Mouse (Mus musculus) olfactory bulb, adult 2 months (tissue): ENCODE measurements around the gene Tvp23b. TPM values are rescaled to one million over a fixed set of nuclear protein-coding genes. Genes with fewer than 3 reads are reported as not detected.

Experiments used
- H3K27ac ChIP-seq: fragments of 200-500 bp; 2 replicates; pipeline ENCODE4 v1.5.1; 2012; ENCODE audit warnings: low read depth, low read length; ENCODE audit not compliant: insufficient read depth
- H3K4me1 ChIP-seq: fragments of 200-500 bp; 2 replicates; pipeline ENCODE4 v1.6.1; 2012; ENCODE audit warnings: low read length; ENCODE audit not compliant: control insufficient read depth, insufficient read depth
- H3K4me3 ChIP-seq: fragments of 200-500 bp; 2 replicates; pipeline ENCODE4 v1.5.1; 2012; ENCODE audit warnings: mild to moderate bottlenecking, low read depth, low read length, moderate library complexity; ENCODE audit not compliant: insufficient read depth
- CTCF ChIP-seq: fragments of 200-500 bp; IDR thresholded peaks from 2 replicates; pipeline ENCODE4 v1.5.1; 2012; ENCODE audit warnings: low read depth, mild to moderate bottlenecking, low read length, moderate library complexity; ENCODE audit not compliant: insufficient read depth
- POLR2A ChIP-seq: fragments of 200-500 bp; IDR thresholded peaks from 2 replicates; pipeline ENCODE4 v1.6.1; 2012; ENCODE audit warnings: mild to moderate bottlenecking, low read depth, low read length, moderate library complexity; ENCODE audit not compliant: insufficient read depth
- WGBS: fragments of 180-500 bp; shearing (Covaris S2); methylation state at CpG from one replicate; pipeline ENCODE4 v1.1.7; 2018; 5-methylcytosine and 5-hydroxymethylcytosine counted together
- polyA plus RNA-seq: library from polyadenylated mRNA; stranded (reverse); fragments of >200 nt; gene quantifications from 2 replicates; pipeline ENCODE4 v1.2.4, GENCODE M21; 2012; ENCODE audit warnings: low replicate concordance; ENCODE audit not compliant: missing spikeins, insufficient read depth, insufficient read length

Gene Tvp23b
- polyA plus RNA-seq, 1 experiment, result not detected

DNA sequence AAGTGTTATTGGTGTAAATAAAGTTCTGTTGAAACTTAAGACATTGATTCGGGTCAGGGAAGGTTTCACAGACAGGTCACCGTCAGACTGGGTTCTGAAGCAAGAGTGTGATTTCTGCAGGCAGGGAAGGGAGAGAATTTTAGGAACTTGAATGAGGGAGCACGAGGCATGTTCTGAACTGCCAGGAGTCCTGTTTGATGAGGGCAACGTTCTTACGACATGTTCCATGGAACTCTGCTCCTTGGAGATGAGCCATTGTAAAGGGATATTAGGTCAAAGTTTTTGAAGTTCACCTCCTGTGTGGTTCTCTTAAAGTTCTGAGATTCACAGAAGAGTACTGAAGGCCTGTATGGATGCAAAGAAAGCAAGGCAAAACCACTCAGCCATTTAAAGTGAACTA lies 51.9 kb downstream of the Tvp23b start:
- 86% methylated on average over 5 of the region's 5 CpGs for WGBS
- H3K4me1 ChIP-seq, result no peaks in the 10 kb centered on the region
- no peak overlapping the region for H3K4me3 ChIP-seq
- TF ChIP-seq POLR2A, result no peak
- TF ChIP-seq CTCF, result no peak
- H3K27ac ChIP-seq, result no peak overlapping the region

DNA sequence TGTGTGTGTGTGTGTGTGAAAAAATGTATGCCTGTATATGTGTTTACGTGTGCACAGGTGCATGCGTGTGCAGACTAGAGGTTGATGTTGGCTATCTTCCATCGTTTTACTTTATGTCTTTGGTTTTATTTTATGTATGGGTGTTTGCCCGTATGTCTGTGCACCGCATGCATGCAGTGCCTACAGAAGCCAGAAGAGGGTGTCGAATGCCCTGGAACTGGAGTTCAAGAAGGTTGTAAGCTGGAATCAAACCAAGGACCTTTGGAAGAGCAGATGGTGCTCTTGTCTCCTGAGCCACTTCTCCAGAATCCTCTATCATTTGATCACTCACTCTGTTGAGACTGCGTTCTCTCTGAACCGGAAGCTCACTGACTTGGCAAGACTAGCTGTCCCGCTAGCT lies 53.8 kb downstream of the Tvp23b start:
- H3K27ac ChIP-seq, result no peak overlapping the region
- H3K4me1 ChIP-seq, result no peaks in the 10 kb centered on the region
- no peak for TF ChIP-seq CTCF
- WGBS, result 92% methylated on average over 9 of the region's 9 CpGs
- H3K4me3 ChIP-seq, result no peak overlapping the region

DNA sequence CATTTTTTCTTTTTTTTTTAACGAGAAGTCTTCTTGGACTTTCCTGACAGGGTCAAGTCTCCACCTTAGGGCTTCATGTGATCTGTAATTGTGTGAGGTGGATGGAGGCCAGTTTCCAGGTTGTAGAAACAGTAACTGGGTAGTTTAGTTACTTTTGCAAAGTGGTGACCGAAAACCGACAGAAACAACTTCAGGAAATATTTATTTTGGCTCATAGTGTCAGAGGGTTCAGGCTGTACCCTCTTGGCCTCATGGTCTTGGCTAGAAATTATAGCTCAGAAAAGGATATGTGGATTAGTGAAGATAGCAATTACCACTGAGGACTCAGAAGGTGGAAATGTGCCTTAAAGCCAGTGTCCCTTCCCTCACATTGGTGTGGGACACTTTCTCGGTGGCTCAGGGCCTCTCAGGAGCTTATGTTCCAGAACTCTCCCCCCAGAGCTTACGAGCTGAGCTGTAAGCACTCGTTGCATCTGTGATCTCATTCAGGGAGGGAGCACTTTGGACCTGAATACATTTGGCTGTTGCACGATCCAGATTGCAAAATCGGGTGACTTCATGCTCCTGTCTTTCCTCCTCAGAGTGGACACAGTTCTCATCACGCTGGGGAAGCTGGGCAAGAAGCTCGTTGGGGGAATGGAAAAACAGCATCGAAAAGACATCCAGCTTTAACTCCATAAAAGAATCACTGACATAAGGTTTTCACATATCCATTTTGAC lies 55.7 kb downstream of the Tvp23b start:
- no peak overlapping the region for H3K27ac ChIP-seq
- TF ChIP-seq POLR2A, result no peak
- TF ChIP-seq CTCF, result no peak
- H3K4me3 ChIP-seq, result no peak overlapping the region
- 84% methylated on average over 11 of the region's 11 CpGs for WGBS
- no peaks in the 10 kb centered on the region for H3K4me1 ChIP-seq

DNA sequence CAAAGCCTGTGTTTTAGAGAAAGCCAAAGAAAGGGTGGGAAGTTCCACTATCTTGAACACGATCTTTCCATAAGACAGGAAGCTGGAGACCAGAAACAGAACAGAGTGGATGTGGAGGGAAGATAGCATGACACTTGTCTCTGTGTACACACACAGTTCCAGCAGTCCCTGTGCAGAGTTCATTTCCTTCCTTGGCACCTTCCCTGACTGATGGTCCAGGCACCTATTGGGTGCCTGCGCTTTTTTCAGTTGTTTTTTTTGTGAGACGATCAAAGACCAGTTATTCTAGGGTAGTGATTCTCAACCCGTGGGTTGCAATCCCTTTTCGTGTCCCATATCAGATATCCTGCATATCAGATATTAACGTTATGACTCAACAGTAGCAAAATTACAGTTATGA lies 58.7 kb downstream of the Tvp23b start:
- no peak for TF ChIP-seq POLR2A
- TF ChIP-seq CTCF, result no peak
- Histone ChIP-seq H3K4me3 (no peak overlapping the region), H3K27ac (no peak overlapping the region), H3K4me1 (no peaks in the 10 kb centered on the region)
- 78% methylated on average over 6 of the region's 6 CpGs for WGBS

DNA sequence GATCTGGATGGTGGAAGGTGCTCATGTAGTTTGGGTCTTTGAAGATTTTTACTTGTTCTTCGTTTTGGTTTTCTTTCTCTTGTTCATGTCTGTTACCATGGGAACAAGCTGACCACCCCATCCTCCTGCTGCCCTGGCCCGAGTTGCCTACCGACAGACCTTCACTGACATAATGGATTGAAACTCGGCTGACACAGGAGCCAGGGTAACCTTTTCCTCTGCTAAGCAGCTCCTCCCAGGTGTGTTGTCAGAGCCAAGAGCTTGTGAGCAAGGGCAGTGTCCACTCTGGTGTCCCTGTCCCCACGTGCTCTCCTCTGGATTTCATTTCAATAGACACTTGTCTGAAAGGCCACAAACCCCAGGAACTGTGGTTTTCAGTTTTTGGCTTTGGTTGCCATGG lies 59.7 kb downstream of the Tvp23b start:
- H3K4me1 ChIP-seq, result no peaks in the 10 kb centered on the region
- no peak overlapping the region for H3K4me3 ChIP-seq
- TF ChIP-seq POLR2A (no peak), CTCF (no peak)
- WGBS, result 70% methylated on average over 5 of the region's 5 CpGs
- H3K27ac ChIP-seq, result no peak overlapping the region

DNA sequence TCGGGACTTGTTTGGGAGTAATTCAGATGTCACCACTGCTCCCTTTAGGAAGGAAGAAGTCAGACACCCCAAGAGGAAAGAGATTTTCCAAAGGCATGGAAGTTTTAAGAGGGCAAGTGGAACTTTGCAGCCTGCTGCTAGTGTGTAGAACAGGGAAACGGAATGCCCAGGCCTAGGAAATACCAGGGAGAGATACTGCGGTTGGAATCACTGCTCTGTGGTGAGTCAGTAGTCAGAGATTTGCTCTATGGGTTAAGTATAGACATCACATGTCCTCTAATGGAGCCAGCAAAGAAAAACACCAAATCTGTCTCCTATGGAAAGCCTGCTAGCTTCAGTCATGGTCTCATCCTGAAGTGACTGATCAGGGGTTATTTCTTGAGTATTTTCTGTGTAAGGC lies 60.9 kb downstream of the Tvp23b start:
- Histone ChIP-seq H3K27ac (no peak overlapping the region), H3K4me3 (no peak overlapping the region), H3K4me1 (no peaks in the 10 kb centered on the region)
- TF ChIP-seq POLR2A, result no peak
- TF ChIP-seq CTCF, result no peak
- WGBS, result 84% methylated on average over 3 of the region's 3 CpGs

DNA sequence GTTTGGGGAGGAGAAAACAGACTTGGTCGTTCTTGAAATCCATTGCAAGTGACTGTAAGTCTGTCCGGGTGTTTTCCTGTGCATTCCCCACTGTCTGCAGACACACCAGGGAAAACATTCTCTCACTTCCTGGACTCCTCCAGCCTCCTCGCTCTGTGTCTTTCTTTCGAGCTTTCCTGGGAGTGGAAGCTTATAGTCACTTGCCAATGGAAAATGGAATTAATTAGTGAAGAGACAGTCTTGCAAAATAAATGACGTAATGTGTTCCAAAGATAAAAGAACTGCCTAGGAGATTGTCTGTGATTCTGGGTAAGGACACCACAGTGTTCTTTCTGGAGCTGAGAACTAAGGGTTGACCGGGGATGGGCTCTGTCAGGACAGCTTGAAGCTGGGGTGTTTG lies 64.3 kb downstream of the Tvp23b start:
- 68% methylated on average over 6 of the region's 6 CpGs for WGBS
- Histone ChIP-seq H3K27ac (no peak overlapping the region), H3K4me1 (no peaks in the 10 kb centered on the region), H3K4me3 (no peak overlapping the region)
- TF ChIP-seq CTCF (no peak), POLR2A (no peak)

DNA sequence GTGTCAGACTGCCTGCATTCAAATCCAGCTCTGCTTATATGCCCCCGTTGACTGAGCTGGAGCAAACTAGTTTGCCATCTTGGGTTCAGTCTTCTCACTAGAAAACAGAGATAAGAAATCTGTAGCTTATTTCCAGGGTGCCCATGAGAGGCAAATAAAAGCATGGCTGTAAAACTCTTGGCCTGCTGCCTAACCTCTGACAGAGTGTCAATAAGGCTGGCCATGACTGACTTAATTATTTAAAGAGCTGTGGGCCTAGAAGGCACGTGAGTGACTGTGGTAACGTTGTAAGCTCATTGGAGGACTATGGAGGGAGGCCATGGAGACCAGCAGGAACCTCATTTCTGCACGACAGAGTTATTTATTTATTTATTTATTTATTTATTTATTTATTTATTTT lies 66.3 kb downstream of the Tvp23b start:
- no peak overlapping the region for H3K27ac ChIP-seq
- H3K4me3 ChIP-seq, result no peak overlapping the region
- WGBS, result 69% methylated on average over 4 of the region's 4 CpGs
- TF ChIP-seq CTCF (no peak), POLR2A (no peak)
- no peaks in the 10 kb centered on the region for H3K4me1 ChIP-seq

DNA sequence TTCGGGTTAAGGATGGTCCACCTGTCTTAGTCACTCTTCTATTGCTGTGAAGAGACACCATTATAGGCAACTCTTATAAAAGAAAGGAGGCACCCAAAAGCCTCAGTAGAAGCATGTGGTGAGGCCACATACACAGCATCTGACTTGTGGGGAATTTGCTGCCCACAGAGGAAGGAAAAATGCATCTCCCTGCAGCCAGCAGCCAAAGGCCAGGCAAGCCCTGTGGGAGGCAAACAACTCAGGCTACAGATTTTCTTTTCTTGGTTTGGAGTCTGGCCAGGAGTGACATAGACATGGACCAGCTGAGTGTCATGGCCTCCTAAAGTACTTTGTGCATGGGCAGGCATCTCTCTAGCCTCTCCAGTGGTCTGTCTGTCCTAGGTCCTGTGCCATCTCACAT lies 70.3 kb downstream of the Tvp23b start:
- Histone ChIP-seq H3K4me1 (no peaks in the 10 kb centered on the region), H3K4me3 (no peak overlapping the region), H3K27ac (no peak overlapping the region)
- TF ChIP-seq CTCF (no peak), POLR2A (no peak)
- WGBS, result 91% methylated on average over 1 of the region's 1 CpGs

DNA sequence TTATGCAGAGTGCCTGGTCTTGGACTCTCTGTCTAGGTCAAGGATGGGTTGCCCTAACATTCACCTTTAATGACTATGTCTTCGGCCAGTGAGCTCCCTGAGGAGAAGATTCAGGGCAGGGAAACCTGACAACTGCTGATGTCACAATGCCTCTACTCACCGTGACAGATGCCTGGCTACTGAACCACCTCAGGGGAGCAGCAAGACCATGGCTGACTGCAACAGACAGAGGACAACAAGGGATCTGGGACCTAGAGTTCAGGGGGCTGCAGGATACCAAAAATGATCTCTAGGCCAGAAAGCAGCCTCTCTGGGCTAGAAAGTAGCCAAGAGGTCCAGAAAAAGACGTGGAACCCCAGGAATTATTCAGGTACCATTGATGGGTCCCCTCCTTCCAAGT lies 71.8 kb downstream of the Tvp23b start, which contains the start of gene Cdrt4:
Cdrt4 (plus strand) TSS at position 182 of the 400 bp plus-strand sequence.
- Histone ChIP-seq H3K4me1 (no peaks in the 10 kb centered on the region), H3K4me3 (no peak within 1 kb of the TSS), H3K27ac (no peak within 1 kb of the TSS)
- no peak for TF ChIP-seq CTCF
- TF ChIP-seq POLR2A, result no peak
- 91% methylated on average over 3 of the region's 3 CpGs for WGBS
